Mouse (Mus musculus): ENCODE measurements at regions not wholly inside any gene's neighbourhood (a gene's known extent, or its start where the extent isn't known, plus 50 kb on each side); places are given as distances from the start of the nearest gene placed in this dataset.
"Not testable (repeated sequence)": the region's sequence is repeated elsewhere in the genome, so short reads cannot be mapped to it uniquely, and the experiment has no call there.

DNA sequence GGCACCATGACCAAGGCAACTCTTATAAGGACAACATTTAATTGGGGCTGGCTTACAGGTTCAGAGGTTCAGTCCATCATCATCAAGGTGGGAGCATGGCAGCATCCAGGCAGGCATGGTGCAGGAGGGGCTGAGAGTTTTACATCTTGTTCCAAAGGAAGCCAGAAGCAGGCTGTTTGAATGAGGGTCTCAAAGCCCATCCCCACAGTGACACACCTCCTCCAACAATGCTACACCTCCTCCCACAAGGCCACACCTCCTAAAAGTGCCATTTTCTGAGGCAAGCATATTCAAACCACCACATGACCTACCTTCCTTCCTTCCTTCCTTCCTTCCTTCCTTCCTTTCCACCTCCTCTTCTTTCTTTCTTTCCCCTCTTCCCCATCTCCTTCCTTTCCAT, 84.5 kb upstream of the Cpsf6 start:
- not testable (repeated sequence) for TF ChIP-seq CTCF, EP300 (IDR thresholded peaks at IDR 0.05)

Measured in lung, postnatal 0 days (tissue).